Mouse (Mus musculus) liver, embryonic 14 days (tissue): Measurements from ENCODE around the gene Olfr1200. TPM values are rescaled to one million over a fixed set of nuclear protein-coding genes. Genes with fewer than 3 reads are reported as not detected.

ENCODE experiments used
- polyA plus RNA-seq: library from polyadenylated mRNA; depleted of rRNA; stranded (reverse); fragments of >200 nt; gene quantifications from 2 replicates; pipeline ENCODE4 v1.2.3, GENCODE M21; 2012; rRNA removed

The Olfr1200 gene
- not detected in 2 replicates for polyA plus RNA-seq

GRCm38 (mm10) chr2:88770388-88770787 is at the start of gene Olfr1200:
Gene Olfr1200, minus strand, starts transcription at chr2:88770488.

GRCm38 (mm10) chr2:88814196-88814595 is 43.9 kb upstream of the Olfr1200 start, which contains the start of gene Olfr1202:
Gene Olfr1202, plus strand, starts transcription at chr2:88814496.

GRCm38 (mm10) chr2:88792736-88793135 is 22.4 kb upstream of the Olfr1200 start, which contains the start of gene Olfr1201:
Gene Olfr1201, plus strand, starts transcription at chr2:88793036.

GRCm38 (mm10) chr2:88760369-88760768 is 9.9 kb downstream of the Olfr1200 start, which contains the start of gene Olfr1199:
Gene Olfr1199, minus strand, starts transcription at chr2:88760469.

GRCm38 (mm10) chr2:88751270-88751669 is 19.0 kb downstream of the Olfr1200 start, which contains the start of gene Olfr1198:
Gene Olfr1198, minus strand, starts transcription at chr2:88751370.

GRCm38 (mm10) chr2:88732266-88732665 is 38.0 kb downstream of the Olfr1200 start, which contains the start of gene Olfr1197:
Gene Olfr1197, minus strand, starts transcription at chr2:88732366.

Other genes with a start within 250 kb of the Olfr1200 start
- gene Olfr1188, start 213.6 kb downstream of the Olfr1200 start, polyA plus RNA-seq, result not detected in 2 replicates
- not detected in 2 replicates for gene Olfr1189, start 184.0 kb downstream of the Olfr1200 start, polyA plus RNA-seq
- gene Olfr1191-ps1, start 129.9 kb downstream of the Olfr1200 start, polyA plus RNA-seq, result not detected in 2 replicates
- not detected in 2 replicates for gene Olfr1192-ps1, start 122.0 kb downstream of the Olfr1200 start, polyA plus RNA-seq
- gene Olfr1193, start 94.9 kb downstream of the Olfr1200 start, polyA plus RNA-seq, result not detected in 2 replicates
- not detected in 2 replicates for gene Olfr1195, start 81.3 kb downstream of the Olfr1200 start, polyA plus RNA-seq
- not detected in 2 replicates for gene Olfr1196, start 65.9 kb downstream of the Olfr1200 start, polyA plus RNA-seq
- not detected in 2 replicates for gene Olfr1197, start 38.1 kb downstream of the Olfr1200 start, polyA plus RNA-seq
- gene Olfr1198, start 19.1 kb downstream of the Olfr1200 start, polyA plus RNA-seq, result not detected in 2 replicates
- gene Olfr1199, start 10.0 kb downstream of the Olfr1200 start, polyA plus RNA-seq, result not detected in 2 replicates
- not detected in 2 replicates for gene Olfr1201, start 22.5 kb upstream of the Olfr1200 start, polyA plus RNA-seq
- gene Olfr1202, start 44.0 kb upstream of the Olfr1200 start, polyA plus RNA-seq, result not detected in 2 replicates
- not detected in 2 replicates for gene Olfr1205, start 59.2 kb upstream of the Olfr1200 start, polyA plus RNA-seq
- gene Olfr1204, start 78.8 kb upstream of the Olfr1200 start, polyA plus RNA-seq, result not detected in 2 replicates
- gene Olfr1206, start 92.7 kb upstream of the Olfr1200 start, polyA plus RNA-seq, result not detected in 2 replicates
- gene Olfr1208, start 131.8 kb upstream of the Olfr1200 start, polyA plus RNA-seq, result not detected in 2 replicates
- not detected in 2 replicates for gene Olfr1209, start 144.7 kb upstream of the Olfr1200 start, polyA plus RNA-seq
- gene Olfr1211, start 167.6 kb upstream of the Olfr1200 start, polyA plus RNA-seq, result not detected in 2 replicates
- gene Olfr1212, start 183.5 kb upstream of the Olfr1200 start, polyA plus RNA-seq, result not detected in 2 replicates
- gene Gm13762, start 209.8 kb upstream of the Olfr1200 start, polyA plus RNA-seq, result not detected in 2 replicates
- gene Olfr1214, start 222.2 kb upstream of the Olfr1200 start, polyA plus RNA-seq, result not detected in 2 replicates
- gene Olfr1215, start 236.5 kb upstream of the Olfr1200 start, polyA plus RNA-seq, result not detected in 2 replicates
- gene Olfr1216, start 247.9 kb upstream of the Olfr1200 start, polyA plus RNA-seq, result not detected in 2 replicates